Mouse (Mus musculus) C2C12 (cell line): Measurements from ENCODE around the gene Echdc3.

ENCODE experiments used
- CEBPB ChIP-seq: IDR thresholded peaks from one replicate; pipeline ENCODE4 v1.6.1; 2011; ENCODE audit warnings: low read depth, mild to moderate bottlenecking, control low read depth, moderate library complexity
- CTCF ChIP-seq: IDR thresholded peaks from one replicate; pipeline ENCODE4 v1.5.1; 2011; ENCODE audit not compliant: control insufficient read depth, insufficient read depth, insufficient read length
- FOSL1 ChIP-seq: IDR thresholded peaks from one replicate; pipeline ENCODE4 v1.8.0; 2011; ENCODE audit warnings: mild to moderate bottlenecking, low read length; ENCODE audit not compliant: poor library complexity, insufficient read depth, severe bottlenecking
- MAX ChIP-seq: IDR thresholded peaks from one replicate; pipeline ENCODE4 v1.6.1; 2011; ENCODE audit warnings: mild to moderate bottlenecking, control low read depth
- MYOD1 ChIP-seq: IDR thresholded peaks from one replicate; pipeline ENCODE4 v1.6.1; 2011; ENCODE audit warnings: low read depth; ENCODE audit not compliant: control insufficient read depth, insufficient read length
- USF1 ChIP-seq: IDR thresholded peaks from one replicate; pipeline ENCODE4 v1.6.1; 2011; ENCODE audit warnings: low read depth, mild to moderate bottlenecking, control low read depth, moderate library complexity

DNA sequence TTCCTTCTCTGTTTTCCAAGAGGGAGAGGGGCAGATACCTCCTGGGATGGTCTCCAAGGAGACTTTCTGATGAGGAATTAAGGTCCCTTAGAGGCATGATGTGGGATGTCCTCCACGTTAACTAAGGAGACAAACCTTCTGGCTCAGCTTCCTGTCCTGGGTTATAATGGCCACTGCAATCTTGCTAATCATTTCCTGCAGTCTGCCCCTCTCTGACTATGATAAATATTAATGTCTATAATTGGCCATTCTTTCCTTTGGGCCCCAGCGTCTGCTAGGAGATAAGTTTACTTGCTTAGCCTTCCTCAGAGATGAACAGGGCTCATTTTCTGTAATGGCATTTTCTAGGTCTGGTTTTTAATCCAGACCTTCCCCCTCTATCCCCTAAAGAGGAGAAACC lies 53.1 kb downstream of the Echdc3 start:
- TF ChIP-seq CTCF, result no peak
- TF ChIP-seq MAX, result no peak
- no peak for TF ChIP-seq MYOD1
- TF ChIP-seq CEBPB, result no peak
- no peak for TF ChIP-seq FOSL1
- TF ChIP-seq USF1, result no peak
